Mouse (Mus musculus) CH12.LX (cell line): ENCODE results near the gene Grid1. TPM values are rescaled to one million over a fixed set of nuclear protein-coding genes. Genes with fewer than 3 reads are reported as not detected.

Experiments used
- DNase-seq: peaks from one replicate; pipeline ENCODE4 v3.0.0-alpha.2; 2013; ENCODE audit errors: extremely low read depth
- H3K27ac ChIP-seq: 2 replicates; pipeline ENCODE4 v1.5.1; 2012; ENCODE audit warnings: low read depth, mild to moderate bottlenecking, control low read depth, moderate library complexity; ENCODE audit not compliant: insufficient read depth
- H3K27me3 ChIP-seq: replicated peaks from 2 replicates; pipeline ENCODE3; 2012; ENCODE audit warnings: inconsistent platforms
- H3K36me3 ChIP-seq, 2 experiments: replicated peaks in 1 of 2; 2 replicates each; pipeline versions ENCODE3 to v1.6.1; 2012; ENCODE audit warnings: inconsistent platforms in 1 of 2, low read length in 1 of 2, mild to moderate bottlenecking in 1 of 2, mixed read lengths in 1 of 2, moderate library complexity in 1 of 2; ENCODE audit not compliant: control insufficient read depth in 1 of 2, insufficient read depth in 1 of 2
- H3K4me1 ChIP-seq, 2 experiments: 2 replicates each; pipeline ENCODE4 v1.6.1; 2012; ENCODE audit warnings: inconsistent platforms in 1 of 2, moderate library complexity in 1 of 2; ENCODE audit not compliant: insufficient read depth in 2 of 2, control insufficient read depth in 1 of 2
- H3K4me2 ChIP-seq: 2 replicates; pipeline ENCODE4 v1.6.1; 2012; ENCODE audit warnings: low read depth, mild to moderate bottlenecking, control low read depth; ENCODE audit not compliant: poor library complexity, insufficient read depth, severe bottlenecking
- H3K4me3 ChIP-seq, 3 experiments: fragments of 150-350 bp in 1 of 3; sonication (generic) in 1 of 3; replicated peaks in 1 of 3; 2 replicates each; pipeline versions ENCODE3 to v1.5.1; 2011 to 2012; ENCODE audit warnings: low read depth in 2 of 3, low read length in 2 of 3, mild to moderate bottlenecking in 2 of 3, moderate library complexity in 2 of 3, control low read depth in 1 of 3, improper control_type of control experiment in 1 of 3, inconsistent platforms in 1 of 3, mixed read lengths in 1 of 3; ENCODE audit not compliant: poor library complexity in 1 of 3
- H3K79me2 ChIP-seq: replicated peaks from 2 replicates; pipeline ENCODE4 v1.6.1; 2012; ENCODE audit warnings: mild to moderate bottlenecking, moderate library complexity; ENCODE audit not compliant: control insufficient read depth, poor library complexity, insufficient read depth, severe bottlenecking; ENCODE audit errors: extremely low read depth
- H3K9ac ChIP-seq: 2 replicates; pipeline ENCODE4 v1.6.1; 2012; ENCODE audit warnings: low read depth, mild to moderate bottlenecking, control low read depth, moderate library complexity; ENCODE audit not compliant: insufficient read depth
- H3K9me3 ChIP-seq: replicated peaks from 2 replicates; pipeline ENCODE3; 2012; ENCODE audit warnings: low read length, inconsistent platforms, mixed read lengths
- CHD2 ChIP-seq: IDR thresholded peaks from 2 replicates; pipeline ENCODE4 v1.6.1; 2011; ENCODE audit warnings: low read length, improper control_type of control experiment
- CTCF ChIP-seq, 2 experiments: IDR thresholded peaks in 1 of 2; conservative IDR thresholded peaks in 1 of 2; 2 replicates each; pipeline ENCODE4 v1.5.1; 2011 to 2012; ENCODE audit warnings: low read depth in 2 of 2, low read length in 2 of 2, improper control_type of control experiment in 1 of 2, inconsistent platforms in 1 of 2, mild to moderate bottlenecking in 1 of 2, moderate library complexity in 1 of 2
- ELF1 ChIP-seq: IDR thresholded peaks from 2 replicates; pipeline ENCODE4 v1.6.1; 2014; ENCODE audit warnings: low read depth, mild to moderate bottlenecking, inconsistent platforms, low read length, improper control_type of control experiment
- HCFC1 ChIP-seq: IDR thresholded peaks from 2 replicates; pipeline ENCODE4 v1.6.1; 2012; ENCODE audit warnings: low read depth, mild to moderate bottlenecking, inconsistent platforms, low read length, improper control_type of control experiment
- JUN ChIP-seq: IDR thresholded peaks from 2 replicates; pipeline ENCODE4 v1.6.1; 2011; ENCODE audit warnings: low read depth, mild to moderate bottlenecking, low read length, improper control_type of control experiment, moderate library complexity; ENCODE audit not compliant: insufficient read depth
- JUND ChIP-seq: conservative IDR thresholded peaks from 2 replicates; pipeline ENCODE4 v1.6.1; 2011; ENCODE audit warnings: low read depth, low read length, improper control_type of control experiment
- KAT2A ChIP-seq: IDR thresholded peaks from 2 replicates; pipeline ENCODE4 v1.6.1; 2012; ENCODE audit warnings: low read length, improper control_type of control experiment, inconsistent platforms; ENCODE audit not compliant: insufficient replicate concordance
- MAFK ChIP-seq: IDR thresholded peaks from 2 replicates; pipeline ENCODE4 v1.6.1; 2011; ENCODE audit warnings: low read length, improper control_type of control experiment; ENCODE audit not compliant: insufficient replicate concordance
- MAZ ChIP-seq: IDR thresholded peaks from 2 replicates; pipeline ENCODE4 v1.6.1; 2012; ENCODE audit warnings: low read depth, mild to moderate bottlenecking, inconsistent platforms, low read length, improper control_type of control experiment, moderate library complexity
- MEF2A ChIP-seq: IDR thresholded peaks from 2 replicates; pipeline ENCODE4 v1.6.1; 2014; ENCODE audit warnings: low read depth, mild to moderate bottlenecking, inconsistent platforms, low read length, improper control_type of control experiment, borderline replicate concordance
- MXI1 ChIP-seq: IDR thresholded peaks from 2 replicates; pipeline ENCODE4 v1.6.1; 2011; ENCODE audit warnings: mild to moderate bottlenecking, low read depth, low read length, improper control_type of control experiment
- NELFE ChIP-seq: IDR thresholded peaks from 2 replicates; pipeline ENCODE4 v1.6.1; 2011; ENCODE audit warnings: low read depth, low read length, improper control_type of control experiment
- NRF1 ChIP-seq: IDR thresholded peaks from 2 replicates; pipeline ENCODE4 v1.6.1; 2014; ENCODE audit warnings: low read depth, mild to moderate bottlenecking, inconsistent platforms, low read length, improper control_type of control experiment, moderate library complexity
- PAX5 ChIP-seq: IDR thresholded peaks from 2 replicates; pipeline ENCODE4 v1.6.1; 2012; ENCODE audit warnings: low read length, inconsistent platforms, mixed read lengths
- POLR2A ChIP-seq: IDR thresholded peaks from 2 replicates; pipeline ENCODE4 v1.6.1; 2011; ENCODE audit warnings: low read depth, mild to moderate bottlenecking, improper control_type of control experiment, low read length
- POLR2AphosphoS2 ChIP-seq: IDR thresholded peaks from 2 replicates; pipeline ENCODE4 v1.6.1; 2011; ENCODE audit warnings: low read depth, low read length, improper control_type of control experiment
- RAD21 ChIP-seq: IDR thresholded peaks from 2 replicates; pipeline ENCODE4 v1.6.1; 2011; ENCODE audit warnings: low read depth, mild to moderate bottlenecking, low read length, improper control_type of control experiment, moderate library complexity
- RCOR1 ChIP-seq: conservative IDR thresholded peaks from 2 replicates; pipeline ENCODE4 v1.6.1; 2012; ENCODE audit warnings: low read depth, mild to moderate bottlenecking, inconsistent platforms, low read length, improper control_type of control experiment
- TCF12 ChIP-seq: IDR thresholded peaks from 2 replicates; pipeline ENCODE4 v1.6.1; 2014; ENCODE audit warnings: low read depth, mild to moderate bottlenecking, inconsistent platforms, low read length, improper control_type of control experiment
- UBTF ChIP-seq: IDR thresholded peaks from 2 replicates; pipeline ENCODE4 v1.6.1; 2012; ENCODE audit warnings: low read depth, mild to moderate bottlenecking, inconsistent platforms, low read length, improper control_type of control experiment, moderate library complexity
- USF1 ChIP-seq: IDR thresholded peaks from 2 replicates; pipeline ENCODE4 v1.6.1; 2014; ENCODE audit warnings: low read depth, mild to moderate bottlenecking, inconsistent platforms, low read length, improper control_type of control experiment
- ZC3H11A ChIP-seq: IDR thresholded peaks from 2 replicates; pipeline ENCODE4 v1.6.1; 2012; ENCODE audit warnings: low read depth, mild to moderate bottlenecking, inconsistent platforms, low read length, improper control_type of control experiment
- ZMIZ1 ChIP-seq: IDR thresholded peaks from 2 replicates; pipeline ENCODE4 v1.6.1; 2012; ENCODE audit warnings: low read depth, mild to moderate bottlenecking, inconsistent platforms, low read length, improper control_type of control experiment
- ZNF384 ChIP-seq: IDR thresholded peaks from 2 replicates; pipeline ENCODE4 v1.6.1; 2012; ENCODE audit warnings: low read depth, low read length, improper control_type of control experiment, inconsistent platforms
- dilution Hi-C: fragments of 300-500 bp; cut with MboI; formaldehyde crosslinking; loops from 2 replicates; pipeline ENCODE4 v1.14.3; 2020; ENCODE audit warnings: low sequenced_read_pairs; ENCODE audit not compliant: extremely low pct_unique_long_range_greater_than_20kb, extremely low pct_ligation_motif_present
- in situ Hi-C: fragments of 300-500 bp; cut with MboI; formaldehyde crosslinking; loops from 3 replicates; pipeline ENCODE4 v1.14.3; 2019; ENCODE audit warnings: low sequenced_read_pairs, low pct_ligation_motif_present, low pct_unique_long_range_greater_than_20kb, mixed read lengths
- polyA plus RNA-seq: library from polyadenylated mRNA; unstranded; fragments of >175 nt; gene quantifications from 2 replicates; pipeline ENCODE4 v1.2.1, GENCODE M21; 2012; ENCODE audit warnings: low read depth; ENCODE audit not compliant: insufficient read length
- total RNA-seq, 2 experiments: library from RNA; depleted of rRNA; stranded (reverse); fragments of 300-350 nt in 1 of 2; fragments of >200 nt in 1 of 2; gene quantifications; 2 replicates each; pipeline ENCODE4 v1.2.3; 2012 to 2014

Gene Grid1
- total and polyA plus RNA-seq, 3 experiments = not detected

GRCm38 (mm10) chr14:35197371-35197770 is 377.5 kb downstream of the Grid1 start:
- dilution Hi-C loops (no loop called here), in situ Hi-C loops (no loop called here)
- DNase-seq = no peak
- peaks cover 34% of the 10 kb centered on the region for H3K27me3 ChIP-seq
- no peaks in the 10 kb centered on the region for H3K4me1 ChIP-seq
- H3K4me2 ChIP-seq = no peak overlapping the region
- no peak overlapping the region for H3K9ac ChIP-seq
- H3K79me2 ChIP-seq = no peaks in the 10 kb centered on the region
- H3K4me3 ChIP-seq = no peak overlapping the region
- H3K27ac ChIP-seq = no peak overlapping the region
- no peaks in the 10 kb centered on the region for H3K36me3 ChIP-seq
- no peaks in the 10 kb centered on the region for H3K9me3 ChIP-seq
- no peak for TF ChIP-seq RAD21
- TF ChIP-seq KAT2A = no peak
- no peak for TF ChIP-seq PAX5
- no peak for TF ChIP-seq MAZ
- TF ChIP-seq JUN = no peak
- no peak for TF ChIP-seq ZNF384
- TF ChIP-seq UBTF = no peak
- TF ChIP-seq CTCF (conservative IDR thresholded peaks at IDR 0.05 in 1 of 2, IDR thresholded peaks at IDR 0.05 in 1 of 2; ENCODE audit: low read depth in 2 of 2, low read length in 2 of 2) = no peak
- no peak for TF ChIP-seq CHD2
- no peak for TF ChIP-seq MAFK
- TF ChIP-seq JUND = no peak
- no peak for TF ChIP-seq NELFE
- TF ChIP-seq HCFC1 = no peak
- no peak for TF ChIP-seq POLR2AphosphoS2
- TF ChIP-seq ELF1 = no peak
- TF ChIP-seq ZMIZ1 = no peak
- no peak for TF ChIP-seq MEF2A
- TF ChIP-seq MXI1 = no peak
- no peak for TF ChIP-seq ZC3H11A

GRCm38 (mm10) chr14:35198447-35198846 is 378.5 kb downstream of the Grid1 start:
- no peaks in the 10 kb centered on the region for H3K36me3 ChIP-seq
- peaks cover 25% of the 10 kb centered on the region for H3K27me3 ChIP-seq
- H3K4me2 ChIP-seq = no peak overlapping the region
- in situ Hi-C loops = no loop called here
- no peaks in the 10 kb centered on the region for H3K9me3 ChIP-seq
- H3K9ac ChIP-seq = no peak overlapping the region
- H3K79me2 ChIP-seq = no peaks in the 10 kb centered on the region
- TF ChIP-seq POLR2A (no peak), RCOR1 (no peak), MEF2A (no peak), MXI1 (no peak), TCF12 (no peak), USF1 (no peak), NELFE (no peak), NRF1 (no peak)
- dilution Hi-C loops = no loop called here
- no peak overlapping the region for H3K4me3 ChIP-seq
- no peak for DNase-seq
- no peak overlapping the region for H3K27ac ChIP-seq
- H3K4me1 ChIP-seq = no peaks in the 10 kb centered on the region
